Mouse (Mus musculus) heart, embryonic 11.5 days (tissue): Measurements from ENCODE around the gene Pdk2. TPM values are rescaled to one million over a fixed set of nuclear protein-coding genes. Genes with fewer than 3 reads are reported as not detected.
A peak's percentile ranks its signal among the peaks of the same experiment; 100 is the strongest.

Experiments
- ATAC-seq: fragments of 200-750 bp; cut with Nextera tagmentation; replicated peaks from 2 replicates; pipeline ENCODE4 v1.8.0; 2017; ENCODE audit warnings: moderate library complexity; ENCODE audit not compliant: insufficient number of reproducible peaks, low FRiP score, low TSS enrichment
- H3K27ac ChIP-seq: fragments of 300-500 bp; sonication (generic); 2 replicates; pipeline ENCODE4 v1.5.1; 2014; ENCODE audit warnings: mild to moderate bottlenecking, low read depth, low read length
- H3K27me3 ChIP-seq: fragments of 300-500 bp; sonication (generic); 2 replicates; pipeline ENCODE4 v1.6.1; 2014; ENCODE audit warnings: mild to moderate bottlenecking, low read length, mixed read lengths; ENCODE audit not compliant: control insufficient read depth, insufficient read depth
- H3K36me3 ChIP-seq: fragments of 300-500 bp; sonication (generic); 2 replicates; pipeline ENCODE4 v1.6.1; 2014; ENCODE audit warnings: mild to moderate bottlenecking, low read length, moderate library complexity, mixed read lengths; ENCODE audit not compliant: control insufficient read depth, insufficient read depth
- H3K4me1 ChIP-seq: fragments of 300-500 bp; sonication (generic); 2 replicates; pipeline ENCODE4 v1.6.1; 2014; ENCODE audit warnings: low read length; ENCODE audit not compliant: control insufficient read depth, insufficient read depth
- H3K4me2 ChIP-seq: fragments of 300-500 bp; sonication (generic); 2 replicates; pipeline ENCODE4 v1.6.1; 2014; ENCODE audit warnings: mild to moderate bottlenecking, moderate library complexity
- H3K4me3 ChIP-seq: fragments of 300-500 bp; sonication (generic); 2 replicates; pipeline ENCODE4 v1.5.1; 2014; ENCODE audit warnings: low read depth, low read length
- H3K9ac ChIP-seq: fragments of 300-500 bp; sonication (generic); 2 replicates; pipeline ENCODE4 v1.6.1; 2014; ENCODE audit warnings: mild to moderate bottlenecking, low read depth, low read length, moderate library complexity
- H3K9me3 ChIP-seq: fragments of 300-500 bp; sonication (generic); replicated peaks from 2 replicates; pipeline ENCODE4 v1.6.1; 2016; ENCODE audit warnings: low read length; ENCODE audit not compliant: control insufficient read depth
- WGBS: fragments of 180-500 bp; shearing (Covaris S2); extraction: QIAGEN DNeasy Blood & Tissue Kit; methylation state at CpG from one replicate; pipeline ENCODE4 v1.1.7; 2014; ENCODE audit not compliant: insufficient replicate concordance; 5-methylcytosine and 5-hydroxymethylcytosine counted together
- polyA plus RNA-seq: library from polyadenylated mRNA; unstranded; fragments of >200 nt; fragmentation: Nextera tagmentation; extraction: Ambion mirVana; gene quantifications from 2 replicates; pipeline ENCODE4 v1.2.1, GENCODE M21; 2014

Gene Pdk2
- polyA plus RNA-seq, 1 experiment from 2014 or later: 45.6 TPM

GRCm38 (mm10) chr11:95073835-95074234 lies 32.7 kb upstream of the Pdk2 start:
- Histone ChIP-seq H3K4me3 (no peak overlapping the region), H3K36me3 (no peaks in the 10 kb centered on the region), H3K4me2 (no peak overlapping the region), H3K9ac (no peak overlapping the region), H3K27ac (no peak overlapping the region), H3K4me1 (peaks cover 61% of the 10 kb centered on the region), H3K9me3 (no peaks in the 10 kb centered on the region), H3K27me3 (peaks cover 13% of the 10 kb centered on the region)
- 73% methylated on average over 4 of the region's 4 CpGs for WGBS
- no peak for ATAC-seq

DNA sequence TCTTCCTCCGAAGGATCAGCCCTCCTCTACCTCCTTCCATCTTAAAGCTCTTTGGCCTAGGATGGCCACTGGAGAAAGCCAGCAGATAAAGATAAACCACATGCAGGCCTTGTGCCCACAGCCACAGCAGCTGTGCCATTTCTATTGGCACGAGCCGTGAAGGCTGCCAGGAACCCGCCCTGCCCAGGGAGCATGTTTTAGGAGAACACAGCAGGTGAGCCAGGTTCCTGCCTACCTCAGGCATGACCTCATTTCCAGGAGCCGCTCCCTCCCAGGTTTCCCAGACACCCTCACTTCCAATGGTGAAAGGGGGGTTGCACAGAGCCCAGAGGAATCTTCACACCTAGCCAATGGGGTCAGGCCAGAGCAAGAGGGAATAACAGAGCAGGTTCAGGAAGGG lies 31.6 kb upstream of the Pdk2 start:
- no peaks in the 10 kb centered on the region for H3K9me3 ChIP-seq
- no peak overlapping the region for H3K4me3 ChIP-seq
- H3K4me2 ChIP-seq: no peak overlapping the region
- peaks cover 60% of the 10 kb centered on the region for H3K4me1 ChIP-seq
- no peak overlapping the region for H3K9ac ChIP-seq
- WGBS: 63% methylated on average over 5 of the region's 5 CpGs
- no peak overlapping the region for H3K27ac ChIP-seq
- H3K27me3 ChIP-seq: peaks cover 13% of the 10 kb centered on the region
- no peaks in the 10 kb centered on the region for H3K36me3 ChIP-seq
- ATAC-seq: no peak

DNA sequence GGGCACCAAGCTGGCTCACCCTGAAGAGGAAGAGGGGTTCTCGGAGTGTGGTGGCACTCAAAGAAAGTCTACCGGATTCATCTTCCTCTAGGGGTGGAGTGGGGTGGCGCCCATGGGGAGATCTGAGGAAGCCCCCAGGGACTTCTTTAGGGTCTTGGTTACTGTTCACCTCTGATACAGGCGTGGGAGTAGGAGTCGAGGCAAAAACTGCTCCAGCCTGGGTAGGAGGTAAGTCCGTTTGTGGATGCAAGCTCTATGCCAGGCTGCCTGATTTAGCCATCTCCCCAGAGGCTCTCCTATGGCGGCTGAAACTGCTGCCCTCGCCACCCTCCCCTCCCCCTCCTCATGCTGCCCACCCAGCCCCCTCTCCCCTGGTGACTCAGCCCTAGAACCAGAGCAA lies 31.0 kb upstream of the Pdk2 start:
- Histone ChIP-seq H3K4me1 (peaks cover 60% of the 10 kb centered on the region), H3K9ac (no peak overlapping the region), H3K27ac (peak overlapping the region; percentile 78; the same call in 1 of the 2 replicates), H3K4me2 (peak overlapping the region; percentile 22), H3K4me3 (no peak overlapping the region), H3K9me3 (no peaks in the 10 kb centered on the region), H3K36me3 (no peaks in the 10 kb centered on the region), H3K27me3 (peaks cover 13% of the 10 kb centered on the region)
- WGBS: 51% methylated on average over 8 of the region's 8 CpGs
- ATAC-seq: no peak

DNA sequence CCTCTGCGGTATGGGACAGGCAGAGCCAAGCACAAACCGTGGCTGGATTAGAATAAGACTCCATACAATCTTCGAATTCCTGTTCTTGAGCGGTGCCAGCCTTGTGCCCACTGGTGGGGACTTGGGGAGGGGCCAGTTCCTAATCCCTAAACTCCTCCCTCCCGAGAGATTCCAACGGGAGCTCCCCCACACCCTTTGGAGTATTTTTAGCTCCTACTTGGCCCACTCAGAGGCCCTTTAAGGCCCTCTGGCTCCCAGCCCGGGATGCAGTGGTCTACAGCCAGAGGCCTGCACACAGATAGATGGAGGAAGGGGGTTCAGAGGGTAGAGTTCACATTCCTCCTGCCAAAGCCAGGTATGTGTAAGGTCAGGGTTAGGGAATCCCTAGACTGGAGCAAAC lies 30.1 kb upstream of the Pdk2 start:
- H3K4me1 ChIP-seq: peaks cover 60% of the 10 kb centered on the region

DNA sequence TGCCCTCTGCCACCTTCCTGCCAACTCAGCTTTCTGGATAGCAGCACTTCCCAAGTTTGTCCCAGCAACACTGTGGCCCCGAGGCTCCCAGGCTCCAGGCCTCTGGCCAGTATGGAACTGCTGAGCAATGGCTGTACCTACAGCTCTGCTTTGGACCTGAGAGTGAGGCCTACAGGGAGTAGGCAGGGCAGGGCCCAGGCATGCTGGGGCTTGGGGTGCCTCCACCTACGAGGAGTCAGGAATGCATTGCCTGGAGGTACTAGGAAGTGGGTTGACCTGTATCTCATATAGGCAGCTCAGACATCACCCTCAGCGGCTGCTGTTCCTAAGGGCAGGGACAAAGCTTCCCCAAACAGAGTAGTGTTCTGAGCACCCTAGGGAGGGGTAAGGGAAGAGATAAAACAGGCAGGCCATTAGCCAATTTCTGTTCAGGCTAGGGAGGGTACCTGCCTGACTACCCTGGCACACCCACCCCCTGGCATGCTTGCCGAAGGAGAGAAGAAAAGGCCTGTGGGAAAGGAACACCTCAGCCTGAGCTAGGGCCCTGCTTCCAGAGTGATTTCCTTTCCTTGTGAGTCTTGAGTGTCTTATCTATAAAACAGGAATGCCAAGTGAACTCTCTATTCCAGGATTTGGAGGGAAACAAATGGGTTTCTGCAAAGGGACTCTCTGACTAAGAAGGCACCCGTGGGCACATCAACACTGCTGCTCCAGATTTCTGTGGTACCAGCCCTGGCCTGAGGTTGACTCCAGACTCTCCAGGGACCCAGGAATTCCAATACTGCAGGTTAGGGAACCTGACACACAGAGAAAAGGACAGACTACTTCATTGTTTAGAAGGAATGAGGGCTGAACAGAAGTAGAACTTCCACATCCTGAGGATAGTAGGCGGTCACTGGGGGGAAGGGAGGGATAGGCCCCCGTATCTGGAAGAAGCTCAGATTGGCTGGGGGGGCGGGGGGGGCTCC lies 29.3 kb upstream of the Pdk2 start:
- Histone ChIP-seq H3K9me3 (no peaks in the 10 kb centered on the region), H3K36me3 (no peaks in the 10 kb centered on the region), H3K27me3 (peaks cover 7% of the 10 kb centered on the region), H3K9ac (no peak overlapping the region), H3K4me2 (peak overlapping the region; percentile 6; the same call in 1 of the 2 replicates), H3K4me1 (peaks cover 54% of the 10 kb centered on the region), H3K27ac (peak overlapping the region; percentile 78), H3K4me3 (no peak overlapping the region)
- WGBS: 46% methylated on average over 8 of the region's 8 CpGs
- ATAC-seq: no peak

More for the DNA sequence above, 30.1 kb upstream of the Pdk2 start:
- H3K27me3 ChIP-seq: peaks cover 13% of the 10 kb centered on the region
- no peaks in the 10 kb centered on the region for H3K9me3 ChIP-seq
- H3K27ac ChIP-seq: peak overlapping the region; percentile 78
- ATAC-seq: 0 out of 2 replicates have a peak, but pooled peaks have one; percentile 16
- 28% methylated on average over 7 of the region's 7 CpGs for WGBS
- H3K4me2 ChIP-seq: peak overlapping the region; percentile 4; the same call in 1 of the 2 replicates
- no peaks in the 10 kb centered on the region for H3K36me3 ChIP-seq
- no peak overlapping the region for H3K9ac ChIP-seq
- H3K4me3 ChIP-seq: no peak overlapping the region

DNA sequence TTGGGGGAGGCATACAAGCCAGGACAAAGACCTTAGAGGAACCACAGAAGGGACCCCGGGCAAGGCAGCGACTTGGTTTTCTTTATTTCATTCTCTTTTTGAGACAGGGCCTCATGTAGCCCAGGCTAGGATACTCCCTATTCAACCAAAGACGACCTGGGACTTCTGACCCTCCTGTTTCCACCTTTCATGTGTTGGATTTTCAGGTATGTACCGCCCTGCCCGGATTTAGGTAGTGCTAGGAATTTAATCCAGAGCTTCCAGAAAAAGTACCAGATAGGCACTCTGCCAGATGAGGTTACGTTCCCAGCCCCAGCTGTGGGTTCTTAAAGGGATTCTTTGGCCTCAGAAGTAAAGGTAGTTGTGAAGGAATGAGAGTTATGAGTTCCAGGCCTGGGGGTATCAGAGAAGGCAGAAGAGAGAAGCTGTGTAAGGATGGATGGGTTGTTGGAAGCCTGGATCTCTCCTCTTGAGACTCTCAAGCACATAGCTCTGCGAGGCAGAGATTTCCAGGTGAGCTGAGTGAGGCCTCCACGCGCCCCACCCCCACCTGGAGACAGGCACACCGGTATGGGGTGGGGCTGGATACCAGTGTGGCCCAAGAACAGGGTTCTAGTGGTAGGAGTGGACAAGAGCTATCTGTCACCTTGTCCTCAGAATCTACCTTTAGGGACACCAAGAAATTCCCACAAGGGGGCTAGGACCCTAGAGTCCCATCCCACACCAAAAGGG lies 28.2 kb upstream of the Pdk2 start:
- H3K4me3 ChIP-seq: no peak overlapping the region
- H3K27ac ChIP-seq: no peak overlapping the region
- H3K4me1 ChIP-seq: peaks cover 45% of the 10 kb centered on the region
- peak overlapping the region; percentile 49; the same call in 1 of the 2 replicates for H3K9ac ChIP-seq
- 71% methylated on average over 10 of the region's 10 CpGs for WGBS
- H3K4me2 ChIP-seq: no peak overlapping the region
- peaks cover 3% of the 10 kb centered on the region; the same call in 1 of the 2 replicates for H3K27me3 ChIP-seq
- no peaks in the 10 kb centered on the region for H3K9me3 ChIP-seq
- ATAC-seq: no peak
- no peaks in the 10 kb centered on the region for H3K36me3 ChIP-seq

- Histone ChIP-seq H3K4me2 (no peak overlapping the region), H3K36me3 (no peaks in the 10 kb centered on the region; the same call in 1 of the 2 replicates)
These were observed 15.8 kb upstream of the Pdk2 start for GRCm38 (mm10) chr11:95056768-95057501.

GRCm38 (mm10) chr11:95053062-95053461 lies 11.9 kb upstream of the Pdk2 start:
- no peak overlapping the region for H3K4me2 ChIP-seq
- no peak overlapping the region for H3K9ac ChIP-seq
- H3K4me1 ChIP-seq: no peaks in the 10 kb centered on the region
- WGBS: 62% methylated on average over 9 of the region's 9 CpGs
- peaks cover 5% of the 10 kb centered on the region for H3K36me3 ChIP-seq
- H3K4me3 ChIP-seq: no peak overlapping the region
- H3K9me3 ChIP-seq: no peaks in the 10 kb centered on the region
- H3K27me3 ChIP-seq: peaks cover 7% of the 10 kb centered on the region
- no peak for ATAC-seq
- no peak overlapping the region for H3K27ac ChIP-seq

More at GRCm38 (mm10) chr11:95056768-95057501, 15.8 kb upstream of the Pdk2 start:
- no peak overlapping the region for H3K4me3 ChIP-seq
- no peak for ATAC-seq
- H3K27ac ChIP-seq: no peak overlapping the region
- 44% methylated on average over 19 of the region's 19 CpGs for WGBS
- no peak overlapping the region for H3K9ac ChIP-seq
- H3K9me3 ChIP-seq: no peaks in the 10 kb centered on the region
- H3K4me1 ChIP-seq: no peaks in the 10 kb centered on the region
- H3K27me3 ChIP-seq: peaks cover 7% of the 10 kb centered on the region
